Mouse (Mus musculus) kidney, postnatal 25 days (tissue): Measurements from ENCODE around the gene Atp13a5.

Experiments used
- DNase-seq, 2 experiments: peaks; one replicate each; pipeline ENCODE4 v3.0.0; 2021; ENCODE audit warnings: mixed read lengths in 2 of 2

Atp13a5 gene

GRCm38 (mm10) chr16:29204875-29205274 is 173.7 kb downstream of the Atp13a5 start:
- DNase-seq = no peak

DNA sequence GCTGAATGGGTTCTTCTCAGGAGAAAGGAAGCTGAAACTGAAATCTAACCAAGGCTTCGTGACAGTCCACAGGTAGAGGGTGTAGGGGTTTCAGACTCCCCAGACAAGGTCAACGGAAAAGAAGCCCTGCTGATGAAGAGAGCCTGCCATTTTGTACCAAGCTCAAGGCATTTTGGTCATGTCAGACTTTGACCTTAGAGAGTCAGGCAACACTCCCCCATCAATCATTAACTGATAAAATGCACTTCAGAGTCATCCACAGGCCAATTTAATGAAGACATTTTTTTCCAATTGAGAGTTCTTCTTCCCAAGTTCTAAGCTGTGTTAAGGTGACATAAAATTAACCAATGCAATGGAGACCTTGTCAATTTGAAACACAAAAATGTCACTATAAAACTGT is 177.4 kb downstream of the Atp13a5 start:
- peak in 1 of 2 experiments; percentile 5 for DNase-seq

DNA sequence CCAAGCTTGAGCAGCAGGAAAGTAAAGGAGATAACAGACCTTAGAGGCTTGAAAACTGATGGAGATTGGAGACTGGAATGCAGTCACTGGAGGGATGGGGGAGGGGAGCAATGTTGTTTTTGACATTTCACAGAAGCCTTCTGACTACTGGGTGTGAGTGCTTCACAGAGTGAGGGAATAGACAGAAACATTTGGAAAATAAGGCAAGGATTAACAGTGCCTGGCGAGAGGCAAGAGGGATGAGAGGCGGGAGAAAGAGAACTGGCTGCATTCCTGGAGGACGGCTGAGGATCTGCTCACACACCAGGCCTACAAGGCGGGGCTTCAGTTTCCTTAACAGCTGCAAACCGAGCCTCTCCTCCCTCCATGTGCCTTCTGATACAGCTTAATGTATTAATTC is 180.1 kb downstream of the Atp13a5 start:
- no peak for DNase-seq

DNA sequence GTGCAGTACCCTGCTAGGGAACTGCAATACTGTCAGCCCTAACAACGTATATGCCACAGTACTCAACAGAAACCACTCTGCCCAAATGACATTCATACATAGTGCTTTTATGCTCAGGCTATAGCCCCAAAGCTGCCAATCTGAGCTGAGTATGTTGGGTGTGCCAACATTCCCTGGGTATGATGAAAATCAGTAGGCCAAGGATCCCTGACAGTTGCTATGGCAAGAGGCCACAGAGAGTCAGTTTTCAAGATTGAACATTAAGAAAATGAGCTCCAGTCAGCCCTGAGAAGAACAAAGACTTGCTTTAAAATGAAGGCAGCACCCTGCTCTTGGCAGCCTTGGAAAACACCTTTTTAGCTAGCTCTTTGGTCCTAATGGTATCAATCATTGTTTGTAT is 183.4 kb downstream of the Atp13a5 start:
- DNase-seq = no peak

DNA sequence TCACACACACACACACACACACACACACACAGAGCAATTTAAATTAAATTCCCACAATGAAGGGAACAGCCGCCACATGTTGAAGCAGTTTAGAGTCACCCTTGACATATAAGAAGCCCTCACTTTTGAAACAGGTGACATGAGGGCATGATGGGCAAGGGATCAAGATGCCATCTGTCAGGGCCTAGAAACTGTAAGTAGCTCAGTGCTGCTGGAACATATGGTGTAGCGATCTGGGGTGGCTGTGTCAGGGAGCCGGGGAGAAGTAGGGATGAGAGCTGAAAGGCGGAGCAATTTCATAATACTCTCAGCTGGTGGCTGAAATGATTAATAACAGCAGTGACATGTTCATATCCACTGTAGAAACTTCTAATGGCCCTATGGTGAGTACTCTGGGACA is 184.6 kb downstream of the Atp13a5 start:
- DNase-seq = no peak

DNA sequence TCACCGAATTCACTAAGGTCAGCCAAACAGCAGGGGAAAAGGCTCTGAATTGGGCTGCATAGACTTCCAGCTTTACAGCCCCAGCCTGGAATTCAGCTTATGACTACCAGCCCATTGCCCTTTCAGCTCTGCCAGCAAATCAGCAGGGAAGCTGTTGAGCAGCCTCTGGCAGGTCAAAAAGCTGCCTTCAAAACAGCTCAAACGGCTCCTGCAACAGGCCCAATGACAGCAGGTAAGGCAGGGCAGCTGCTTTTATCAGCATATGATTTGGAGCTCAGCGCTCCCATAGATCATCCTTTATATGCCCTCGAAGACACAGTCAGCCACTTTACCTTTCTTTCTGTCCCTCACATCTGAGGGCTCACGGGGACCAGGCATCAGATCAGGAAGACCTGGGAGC is 185.6 kb downstream of the Atp13a5 start:
- no peak for DNase-seq
